Mouse (Mus musculus) urinary bladder, postnatal 14 days (tissue): ENCODE data around the gene Mars2.

Source experiments
- DNase-seq: peaks from one replicate; pipeline ENCODE4 v3.0.0; 2021; ENCODE audit warnings: low spot score

The Mars2 gene

DNA sequence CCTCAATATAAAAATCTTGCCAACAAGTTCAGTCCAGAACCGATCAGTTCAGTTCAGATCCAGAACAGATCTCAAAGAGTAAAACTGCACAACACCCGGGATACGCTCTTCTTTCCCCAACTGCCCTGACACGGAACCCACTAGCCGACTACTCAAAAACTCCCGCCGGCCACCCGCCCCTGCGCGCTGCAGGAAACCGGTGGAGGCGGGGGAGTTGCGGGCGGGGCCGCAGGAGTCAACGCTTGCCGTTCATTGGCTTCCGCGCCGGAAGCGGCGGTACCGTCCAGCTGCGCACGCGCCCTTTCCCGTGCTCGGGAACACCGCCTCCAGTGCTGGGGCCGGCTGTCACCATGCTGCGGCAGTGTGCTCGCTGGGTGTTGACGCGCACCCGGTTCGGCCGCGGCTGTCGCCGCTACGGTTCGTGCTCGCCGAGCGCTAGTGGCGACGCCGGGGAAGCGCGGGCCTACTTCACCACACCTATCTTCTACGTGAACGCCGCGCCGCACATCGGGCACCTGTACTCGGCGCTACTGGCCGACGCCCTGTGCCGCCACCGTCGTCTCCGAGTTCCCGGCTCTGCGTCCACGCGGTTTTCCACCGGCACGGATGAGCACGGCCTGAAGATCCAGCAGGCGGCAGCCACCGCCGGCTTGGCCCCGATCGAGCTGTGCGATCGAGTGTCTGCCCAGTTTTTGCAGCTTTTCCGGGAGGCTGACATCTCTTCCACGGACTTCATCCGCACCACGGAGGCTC lies at the start of gene Mars2:
TSS of gene Mars2 (plus strand) at position 288 of the 753 bp plus-strand sequence.
- peak; percentile 97 for DNase-seq

DNA sequence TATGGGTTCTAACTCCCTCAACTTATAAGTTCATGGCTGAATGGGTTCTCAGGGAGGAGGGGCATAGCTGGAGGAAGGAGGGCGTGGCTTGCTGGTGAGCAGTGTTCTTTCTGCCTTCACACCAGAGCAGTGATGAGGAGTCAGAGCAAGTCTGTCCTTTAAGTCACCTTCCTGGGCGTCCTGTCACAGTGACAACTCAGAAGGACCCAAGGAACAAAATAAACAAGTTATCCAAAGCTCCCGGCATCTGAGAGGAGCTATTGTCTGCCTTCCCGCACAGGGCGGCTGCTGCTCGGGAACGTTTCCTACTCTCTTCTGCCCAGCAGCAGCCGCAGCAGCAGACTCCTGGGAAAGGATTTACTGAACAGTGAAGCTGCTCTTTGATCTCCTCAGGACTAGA lies 45.0 kb upstream of the Mars2 start:
- DNase-seq, result no peak

DNA sequence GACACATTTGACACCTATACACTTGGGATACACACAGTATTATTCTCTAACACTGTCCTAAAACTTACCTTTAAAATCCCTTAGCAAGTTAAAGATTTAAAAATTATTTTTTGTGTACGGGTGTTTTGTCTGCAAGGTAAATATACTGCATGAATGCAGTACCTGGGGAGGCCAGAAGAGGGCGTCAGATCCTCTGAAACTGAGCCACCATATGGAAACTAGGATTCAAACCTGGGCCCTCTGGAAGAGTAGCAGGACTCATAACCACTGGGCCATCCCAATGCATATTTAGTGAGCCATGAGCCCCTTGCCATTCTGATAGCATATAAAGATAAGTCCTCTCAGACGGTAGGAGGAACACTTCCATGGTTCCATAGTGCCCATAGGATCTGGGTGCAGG lies 44.2 kb upstream of the Mars2 start:
- peak; percentile 16 for DNase-seq

DNA sequence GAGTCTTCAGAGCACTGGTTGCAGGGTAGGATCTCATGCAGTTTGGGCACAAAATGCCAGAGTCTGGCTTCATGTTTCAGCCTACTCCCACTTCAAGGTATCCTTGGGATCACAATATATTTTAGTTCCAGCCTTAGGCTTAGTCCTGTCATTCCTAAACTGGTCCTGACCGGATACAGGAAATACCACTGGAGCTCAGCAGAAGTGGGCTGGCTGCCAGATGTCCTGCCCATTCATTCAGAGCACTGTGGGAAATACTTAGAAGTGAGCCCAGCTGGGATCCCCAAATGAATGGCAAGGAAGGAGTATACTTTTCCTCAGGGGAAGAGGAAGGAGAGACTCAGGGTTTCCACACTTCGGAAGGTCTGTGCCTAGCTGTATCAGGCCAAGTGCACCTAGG lies 43.7 kb upstream of the Mars2 start:
- DNase-seq, result peak; percentile 39

DNA sequence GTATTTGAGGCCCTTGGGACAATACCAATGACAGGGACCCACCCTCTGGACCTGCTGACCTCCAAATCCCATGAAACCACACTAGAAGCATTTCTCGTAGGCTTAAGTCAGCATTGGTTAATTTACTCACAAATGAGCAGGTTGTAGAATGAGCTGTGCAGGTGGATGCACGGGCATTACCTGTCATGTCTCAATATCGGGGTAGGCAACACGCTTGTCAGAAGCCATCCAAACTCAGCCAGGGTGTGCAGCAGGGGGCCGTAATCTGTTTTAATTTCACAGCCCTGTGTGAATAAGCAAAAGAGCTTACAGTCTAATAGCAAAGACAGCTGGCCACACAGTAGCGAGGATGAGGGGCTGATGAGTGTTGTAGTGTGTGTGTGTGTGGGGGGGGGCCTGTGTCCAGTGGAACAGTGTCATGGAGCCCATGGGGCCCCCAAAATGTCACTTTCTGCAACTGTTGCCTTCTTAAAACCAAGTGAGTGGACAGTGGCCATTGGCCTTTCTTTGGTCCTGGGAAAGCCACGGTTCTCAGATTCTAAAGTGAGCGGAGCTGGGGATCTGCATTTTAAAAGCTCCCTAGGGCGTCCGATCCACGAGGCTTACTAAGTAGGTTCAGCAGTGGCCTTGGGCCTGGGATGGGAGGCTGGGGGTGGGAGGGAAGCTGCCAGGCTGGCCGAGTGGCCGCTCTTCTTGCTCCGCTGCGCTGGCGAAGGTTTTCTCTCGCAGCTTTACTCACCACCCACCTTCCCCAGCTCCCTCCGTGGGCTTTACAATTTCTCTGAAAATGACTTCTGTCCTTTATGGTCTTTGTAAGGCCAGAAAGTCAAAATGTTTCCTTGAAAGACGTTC lies 42.7 kb upstream of the Mars2 start:
- DNase-seq, result no peak

DNA sequence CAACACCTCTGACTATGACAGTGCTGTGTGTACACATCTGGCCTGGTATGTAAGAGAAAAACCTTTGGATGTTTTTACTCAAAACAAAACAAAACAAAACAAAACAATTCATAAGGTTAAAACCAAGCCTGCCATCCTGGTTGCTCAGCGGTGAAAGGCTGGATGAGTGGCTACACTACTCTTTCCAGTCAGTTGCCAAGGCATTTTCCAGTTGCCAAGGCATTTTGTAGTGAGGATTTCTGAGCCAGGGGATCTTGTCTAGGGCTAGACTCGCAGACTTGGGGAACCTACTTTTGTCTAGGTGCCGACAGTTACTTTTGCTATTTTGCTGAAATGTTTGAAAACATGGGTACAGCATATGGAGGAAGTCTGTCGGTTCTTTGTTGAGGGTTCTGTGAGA lies 42.0 kb upstream of the Mars2 start:
- DNase-seq, result no peak

DNA sequence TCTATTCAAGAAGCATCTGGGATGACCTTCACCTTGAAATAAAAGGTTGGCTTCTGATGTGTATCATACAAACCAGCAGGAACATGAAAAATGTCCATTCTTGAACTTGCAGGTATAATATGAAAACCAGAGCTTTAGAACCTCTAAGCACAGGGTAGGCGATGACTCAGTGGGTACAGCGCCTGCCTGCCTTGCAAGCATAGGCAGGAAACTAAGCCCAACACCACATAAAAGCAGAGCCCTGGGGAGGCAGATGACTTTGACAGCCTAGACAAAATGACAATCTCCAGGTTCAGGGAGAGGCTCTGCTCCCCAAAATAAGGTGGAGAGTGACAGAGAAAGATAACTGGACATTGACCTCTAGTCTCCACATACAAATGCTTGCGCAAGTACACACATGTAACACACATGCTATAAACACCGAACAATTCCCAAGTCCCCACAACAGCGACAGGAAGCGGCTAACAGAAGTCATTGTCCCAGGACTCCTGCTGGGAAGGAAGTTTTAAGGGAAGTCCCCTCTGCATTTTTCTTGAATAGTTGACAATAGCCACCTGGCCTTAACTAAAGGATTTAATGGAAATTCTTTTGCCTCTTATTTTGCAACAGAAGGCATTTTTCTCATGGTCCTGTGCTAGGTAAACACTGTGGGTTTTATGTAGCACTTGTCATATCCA lies 40.5 kb upstream of the Mars2 start:
- no peak for DNase-seq

DNA sequence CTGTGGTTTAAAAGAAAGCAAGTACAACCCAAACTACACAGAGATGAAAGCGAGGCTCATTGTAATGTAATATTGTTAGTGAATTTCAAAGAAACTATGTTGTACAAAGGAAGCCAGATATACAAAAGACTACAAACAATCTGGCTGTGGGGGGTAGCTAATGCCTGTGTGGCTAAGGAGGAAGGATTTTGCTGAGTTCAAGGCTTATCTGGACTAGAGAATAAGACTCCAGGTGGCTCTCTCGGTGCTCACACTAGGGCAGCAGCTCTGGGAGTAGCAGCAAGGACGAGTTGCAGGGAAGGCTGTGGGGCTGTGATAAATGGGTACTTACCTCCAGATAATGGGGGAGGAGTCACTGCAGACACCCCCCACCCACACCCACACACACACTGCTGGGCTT lies 38.3 kb upstream of the Mars2 start:
- no peak for DNase-seq

DNA sequence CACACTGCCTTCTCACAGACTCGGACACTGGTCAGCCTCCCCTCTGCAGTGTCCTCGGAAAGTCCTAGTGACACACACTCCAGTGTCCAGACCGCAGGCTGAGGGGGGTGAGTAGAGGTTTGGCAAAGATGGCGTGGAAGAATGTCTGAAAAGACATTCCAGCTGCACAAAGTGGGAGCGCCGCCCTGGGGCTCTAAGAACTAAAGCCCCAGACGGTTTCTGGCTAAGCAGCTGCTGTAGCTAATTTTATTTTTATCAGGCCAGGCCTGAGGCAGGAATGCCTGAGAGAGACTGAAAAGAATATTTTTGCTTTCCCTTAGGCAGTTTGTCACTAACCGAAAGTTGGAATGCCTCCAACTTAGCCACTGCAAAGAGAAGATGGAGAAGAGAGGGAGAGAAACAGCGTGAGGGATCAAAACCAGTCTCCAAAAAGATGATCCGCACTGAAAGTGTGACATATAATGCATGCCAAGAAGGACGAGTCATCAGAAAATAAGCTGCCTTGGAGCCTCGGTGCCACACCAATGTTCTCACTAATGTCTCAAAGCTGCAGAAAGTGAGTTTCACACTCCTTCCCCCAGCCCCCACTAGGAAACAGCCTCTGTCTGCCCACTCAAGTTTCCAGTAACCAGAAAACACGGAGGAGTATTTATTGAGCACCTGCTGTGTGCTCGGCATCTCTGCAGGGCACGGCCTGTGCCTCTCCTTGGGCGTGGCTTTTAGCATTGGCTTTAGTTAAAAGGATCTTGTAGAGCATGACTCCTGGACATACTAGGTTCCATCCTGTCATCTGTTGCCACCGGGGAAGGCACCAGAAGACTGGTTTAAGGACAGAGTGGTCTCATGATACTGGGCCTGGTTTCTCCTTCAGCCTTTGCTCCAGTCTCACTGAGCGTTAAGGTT lies 34.9 kb upstream of the Mars2 start:
- DNase-seq, result peak; percentile 35

DNA sequence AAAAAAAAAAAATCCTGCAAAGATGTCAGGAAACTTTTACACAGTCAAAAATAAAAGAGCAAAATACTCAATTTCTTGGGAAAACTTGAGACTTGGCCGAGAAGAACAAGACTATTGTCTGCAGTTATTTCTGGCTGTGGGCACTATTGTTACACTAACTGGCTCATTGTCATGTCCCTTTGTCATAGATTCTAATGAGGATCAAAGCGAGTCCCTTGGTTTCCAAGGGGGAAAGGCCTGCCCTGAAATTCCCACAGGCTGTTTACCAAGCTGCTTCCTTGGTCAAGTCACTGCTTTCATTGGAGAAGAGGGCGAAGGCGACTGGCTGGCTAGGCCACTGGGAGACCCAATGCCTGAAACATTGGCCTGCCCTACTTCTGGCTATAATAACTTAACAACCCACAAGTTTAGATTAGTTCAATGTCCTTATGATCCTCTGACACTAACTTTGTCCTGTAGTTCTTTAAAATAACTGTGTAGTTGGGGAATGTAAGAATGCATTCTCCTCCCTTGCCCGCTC lies 31.1 kb upstream of the Mars2 start:
- no peak for DNase-seq

DNA sequence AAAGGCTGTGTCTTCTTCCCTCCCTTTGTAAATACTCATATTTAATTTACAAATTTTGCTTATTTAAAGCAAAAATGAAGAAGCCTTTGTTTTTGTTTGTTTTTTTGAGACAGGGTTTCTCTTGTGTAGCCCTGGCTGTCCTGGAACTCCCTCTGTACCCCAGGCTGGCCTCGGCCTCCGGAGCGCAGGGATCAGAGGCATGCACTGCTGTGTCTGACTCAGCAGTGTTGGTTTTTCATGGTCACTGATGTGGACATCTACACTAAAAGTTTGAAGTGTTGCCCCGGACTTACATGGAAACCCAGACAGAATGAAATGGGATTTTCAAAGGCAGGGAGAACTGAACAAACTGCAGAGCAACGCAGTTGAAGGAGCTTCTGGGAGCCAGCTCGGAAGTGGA lies 29.4 kb upstream of the Mars2 start:
- no peak for DNase-seq

DNA sequence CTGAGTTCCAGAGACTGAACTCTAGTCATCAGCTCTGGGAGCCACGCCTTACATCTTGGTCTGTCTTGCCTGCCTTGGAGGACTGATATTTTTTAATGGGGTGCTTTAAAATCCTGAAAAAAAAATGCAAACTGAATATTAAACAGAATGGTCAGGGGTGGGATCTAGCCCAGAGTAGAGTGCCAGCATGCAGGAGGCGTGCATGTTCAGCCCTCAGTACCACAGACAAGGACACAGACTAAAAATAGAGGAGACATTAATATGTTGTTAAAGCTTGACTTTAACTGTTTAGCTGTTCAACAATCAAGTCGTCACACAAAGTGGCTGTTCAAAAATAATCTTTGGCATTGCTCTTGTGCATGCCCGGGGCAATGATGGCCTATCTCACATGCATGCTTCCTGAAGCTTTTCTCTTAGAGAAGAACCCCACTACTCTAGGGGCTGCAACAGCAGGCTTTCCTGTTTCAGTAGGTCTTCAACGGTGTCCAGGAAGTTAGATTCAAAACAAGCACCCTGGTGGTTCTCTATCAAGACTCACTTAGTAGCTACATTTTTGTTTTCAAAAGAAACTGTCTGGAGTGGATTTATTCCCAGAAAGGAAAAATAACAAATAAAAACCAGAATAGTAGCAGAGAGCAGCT lies 28.4 kb upstream of the Mars2 start:
- DNase-seq, result no peak

DNA sequence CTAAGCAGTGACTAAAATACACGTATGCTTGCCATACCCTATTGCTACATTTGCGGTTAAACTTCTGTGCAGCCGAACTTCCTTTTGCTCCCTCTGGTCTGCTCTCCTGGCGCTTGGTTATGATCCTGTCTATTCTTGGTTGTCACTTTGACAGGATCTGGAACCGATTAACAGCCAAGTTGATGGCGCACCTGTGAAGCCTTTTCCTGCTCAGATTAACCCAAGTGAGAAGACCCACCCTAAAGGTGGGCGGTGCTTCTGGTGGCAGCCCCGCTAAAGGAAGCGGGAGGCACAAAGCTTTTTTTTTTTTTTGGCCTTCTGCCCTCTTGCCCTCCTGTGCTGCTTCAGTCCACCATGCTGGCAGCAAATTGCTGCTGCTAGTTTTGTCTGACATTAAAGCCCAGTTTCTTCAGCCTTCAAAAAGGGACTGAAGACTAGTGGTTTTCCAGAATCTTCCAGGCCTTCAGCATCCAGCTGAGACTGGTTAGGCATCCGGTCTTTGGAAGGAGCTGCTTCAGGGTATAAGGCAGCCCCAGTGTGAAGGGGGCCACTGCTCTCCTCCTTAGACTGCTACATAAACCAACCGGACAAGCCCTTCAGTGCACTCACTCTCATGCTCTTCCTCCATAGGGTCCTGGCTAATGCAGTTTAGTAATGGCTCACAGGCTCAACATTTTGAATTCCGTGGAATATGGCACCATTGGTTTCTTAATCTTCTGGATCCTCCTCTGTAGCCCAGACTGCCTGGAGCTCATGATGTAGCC lies 26.6 kb upstream of the Mars2 start:
- no peak for DNase-seq

DNA sequence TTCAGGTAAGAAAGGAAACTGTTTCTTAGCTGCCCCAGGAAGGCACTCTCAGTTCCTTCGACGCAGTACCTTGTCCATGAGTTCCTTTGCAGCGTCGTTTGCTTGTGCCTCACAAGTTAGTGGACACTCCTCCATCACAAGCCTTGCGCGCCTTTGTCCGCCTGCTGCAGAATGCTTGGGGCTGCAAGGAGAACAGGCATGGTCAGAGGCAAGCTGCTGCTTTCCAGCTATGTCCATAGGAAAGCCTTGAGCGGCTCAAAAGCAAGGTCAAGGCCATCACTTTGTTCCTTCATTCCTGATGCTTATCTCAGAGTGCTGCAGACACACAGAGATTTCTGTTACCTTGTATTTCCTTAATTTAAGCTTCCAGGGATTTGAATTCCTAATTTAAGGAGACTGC lies 25.9 kb upstream of the Mars2 start:
- DNase-seq, result no peak

DNA sequence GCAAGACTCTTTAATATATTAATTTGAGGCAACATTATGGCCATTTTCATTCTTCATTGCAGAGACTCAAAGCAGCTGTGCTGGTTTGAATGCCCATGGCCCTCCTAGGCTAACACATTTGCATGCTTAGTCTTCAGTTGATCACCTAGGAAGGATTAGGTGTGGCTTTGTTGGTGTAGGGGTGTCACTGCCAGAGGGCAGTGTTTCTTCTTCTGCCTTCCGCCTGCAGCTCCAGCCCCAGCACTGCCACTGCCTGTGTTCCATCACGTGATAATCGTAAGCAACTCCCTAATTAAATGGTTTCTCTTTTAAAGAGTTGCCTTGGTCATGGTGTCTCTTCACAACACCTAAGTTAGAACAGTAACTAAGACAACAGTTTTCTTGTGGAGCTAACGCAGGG lies 24.2 kb upstream of the Mars2 start:
- no peak for DNase-seq

DNA sequence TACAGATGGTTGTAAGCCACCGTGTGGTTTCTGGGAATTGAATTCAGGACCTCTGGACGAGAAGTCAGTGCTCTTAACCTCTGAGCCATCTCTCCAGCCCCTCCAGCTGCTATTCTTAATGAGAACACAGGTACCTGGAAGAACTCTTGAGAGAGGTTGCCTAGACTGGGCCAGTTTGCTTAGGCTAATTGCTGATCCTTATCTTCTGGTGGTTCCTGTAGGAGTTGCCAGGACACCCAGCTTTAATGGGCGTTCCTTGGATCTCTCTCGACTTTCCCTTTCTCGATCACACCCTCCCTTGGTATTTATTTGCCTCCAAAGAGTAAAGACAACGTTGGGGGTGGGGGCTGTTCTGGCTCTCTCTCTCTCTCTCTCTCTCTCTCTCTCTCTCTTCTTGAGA lies 23.5 kb upstream of the Mars2 start:
- peak; percentile 20 for DNase-seq

DNA sequence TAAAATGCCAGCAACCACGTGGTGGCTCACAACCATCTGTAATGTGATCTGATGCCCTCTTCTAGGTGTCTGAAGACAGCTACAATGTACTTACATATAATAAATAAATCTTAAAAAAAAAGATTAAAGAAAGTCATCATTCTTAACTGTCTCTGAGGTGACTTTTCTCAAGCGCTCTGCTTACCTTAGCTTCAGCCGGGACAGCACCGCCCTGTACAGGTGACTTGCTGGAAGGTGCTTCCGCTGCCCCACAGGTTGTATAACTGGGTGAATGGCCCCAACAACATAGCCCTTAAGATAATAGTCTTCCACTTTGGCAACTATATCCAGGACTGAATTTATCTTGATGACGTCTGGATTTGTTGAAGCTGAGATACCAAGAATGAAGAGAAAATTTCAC lies 23.0 kb upstream of the Mars2 start:
- DNase-seq, result no peak

DNA sequence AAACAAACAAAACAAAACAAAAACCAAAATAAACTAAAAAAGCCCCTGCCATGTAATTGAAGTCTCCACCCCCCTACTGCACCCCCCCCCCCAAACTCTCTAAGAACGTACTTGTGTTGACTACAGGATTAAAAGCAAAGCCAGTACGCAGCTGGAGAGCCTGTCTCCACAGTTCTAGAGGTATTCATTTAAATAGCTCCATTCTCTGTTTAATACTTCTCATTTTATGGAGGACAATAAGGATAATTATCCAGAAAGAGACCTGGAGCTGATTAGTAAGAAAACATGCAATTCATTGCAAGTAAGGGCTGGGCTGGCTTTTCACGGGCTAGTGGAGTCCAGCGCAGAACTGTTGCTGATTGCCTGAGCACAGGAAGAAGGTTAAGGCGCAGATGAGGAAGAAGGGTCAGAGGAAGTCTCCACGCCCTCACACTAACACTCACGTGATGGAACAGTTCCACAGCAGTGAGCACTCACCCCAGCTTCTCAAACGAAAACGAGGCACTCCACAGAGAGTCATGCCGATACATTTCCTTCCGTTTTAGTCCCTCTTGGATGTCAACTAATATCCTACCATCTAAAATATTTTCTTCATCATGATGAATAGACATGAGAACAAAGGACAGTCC lies 21.7 kb upstream of the Mars2 start:
- no peak for DNase-seq

DNA sequence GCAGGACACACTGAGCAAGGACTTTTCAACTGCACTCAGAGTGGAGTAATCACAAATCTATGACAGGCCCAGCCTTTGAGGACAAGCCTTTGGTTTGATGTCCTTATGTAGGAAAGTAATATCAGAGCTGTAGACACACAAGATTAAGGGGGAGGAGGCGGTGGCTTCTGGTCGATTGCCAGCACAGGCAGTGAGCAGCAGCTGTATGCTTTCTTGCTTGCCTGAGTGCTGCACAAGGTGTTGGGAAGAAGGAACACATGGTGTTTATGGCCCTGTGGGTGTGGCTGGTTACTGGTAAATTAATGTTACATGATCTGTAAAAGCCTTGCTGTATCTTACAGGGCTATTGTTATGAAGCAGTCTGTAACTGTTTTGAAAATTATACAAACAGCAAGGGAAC lies 19.8 kb upstream of the Mars2 start:
- DNase-seq, result peak; percentile 52

DNA sequence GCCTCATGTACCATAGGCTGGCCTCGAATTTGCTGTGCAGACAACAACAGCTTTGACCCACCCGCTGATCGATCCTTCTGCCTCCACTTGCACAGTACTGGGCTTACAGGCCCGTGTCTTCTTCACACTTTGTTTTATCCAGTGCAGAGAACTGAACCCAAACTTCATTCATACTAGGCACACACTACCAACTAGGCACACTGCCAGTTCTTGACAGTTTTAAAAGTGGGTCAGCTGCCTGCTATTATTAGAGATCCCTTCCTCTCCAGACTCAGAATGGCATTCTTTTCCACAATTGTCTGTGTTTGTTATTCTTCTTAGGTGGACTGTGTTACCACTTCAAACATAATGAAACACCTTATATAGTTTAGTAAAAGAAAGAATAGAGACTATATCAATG lies 15.6 kb upstream of the Mars2 start:
- DNase-seq, result no peak
